Mouse (Mus musculus) spleen, postnatal 4 days (tissue): ENCODE results near the gene 2410131K14Rik.

ENCODE experiments used
- DNase-seq, 2 experiments: peaks; one replicate each; pipeline ENCODE4 v3.0.0; 2022; ENCODE audit warnings: low spot score in 2 of 2

Gene 2410131K14Rik

GRCm38 (mm10) chr5:118311251-118311650 lies 66.2 kb downstream of the 2410131K14Rik start:
- no peak for DNase-seq

DNA sequence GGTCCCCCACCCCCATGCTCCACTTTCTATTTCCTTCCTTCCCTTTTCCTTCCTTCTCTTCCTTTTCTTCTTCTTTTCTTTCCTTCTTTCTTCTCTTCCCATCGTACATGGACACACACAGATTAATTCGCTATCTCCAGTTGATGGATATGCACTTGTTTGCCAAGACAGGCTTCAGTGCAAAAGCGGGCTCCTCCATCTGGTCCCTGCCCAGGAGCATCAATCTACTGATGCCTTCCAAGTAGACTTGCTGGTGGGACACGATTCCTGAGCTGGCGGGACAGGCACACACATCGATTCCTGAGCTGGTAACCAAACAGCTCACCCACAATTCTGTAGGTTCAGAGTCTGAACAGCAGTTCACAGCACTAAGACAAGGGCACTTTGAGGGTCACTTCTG lies 68.7 kb downstream of the 2410131K14Rik start:
- DNase-seq: no peak
